In the genomic region with DNA sequence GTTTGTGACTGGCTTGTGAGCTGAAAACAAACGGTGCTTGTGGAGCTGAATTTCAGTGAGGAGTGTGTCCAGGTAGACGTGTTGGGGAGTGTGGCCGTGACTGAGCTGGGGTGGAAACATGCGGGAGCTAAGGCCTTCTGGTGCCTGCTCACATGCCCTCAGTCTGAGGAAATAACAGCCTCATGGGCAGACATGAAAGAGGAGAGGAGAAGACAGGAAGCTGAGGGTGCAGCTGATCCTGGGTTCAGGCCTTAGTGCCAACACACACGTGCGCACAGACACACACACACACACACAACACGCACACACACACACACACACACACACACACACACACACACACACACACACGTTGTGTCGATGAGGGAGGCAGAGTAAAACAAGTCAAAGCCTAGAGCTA, we compare ENCODE assay signal across 21 mouse cellular contexts. TPM values are rescaled to one million over a fixed set of nuclear protein-coding genes. Genes with fewer than 3 reads are reported as not detected.
DNase-seq lines count a peak whose midpoint lies in the region; ATAC-seq and TF ChIP-seq lines count a peak whose summit lies in the region.
"Had no signal": no experiment of that assay in that cellular context is flagged by ENCODE, and none has a peak within 500 bp of the region (broad histone marks: within the 10 kb centered on the region; RNA-seq: fewer than 3 reads in every experiment).

No protein-coding gene starts in this region.

- no peak overlapping the region for H3K4me3 ChIP-seq in thymus, adult 2 months (ENCODE audit: control insufficient read depth, insufficient read depth, low read length)
- H3K4me3 ChIP-seq in forebrain, embryonic 13.5 days: no peak overlapping the region
- H3K4me3 ChIP-seq in intestine, postnatal 0 days (ENCODE audit: low read depth, low read length): no peak overlapping the region
- no peak overlapping the region for H3K4me3 ChIP-seq in heart, embryonic 11.5 days (ENCODE audit: low read depth, low read length)
- H3K4me3 ChIP-seq: embryonic facial prominence, embryonic 12.5 days; forebrain, embryonic 12.5 days; intestine, embryonic 15.5 days had no signal

- H3K36me3 ChIP-seq in thymus, adult 2 months (ENCODE audit: control insufficient read depth, insufficient read depth, low read length): no peaks in the 10 kb centered on the region
- peaks cover 34% of the 10 kb centered on the region for H3K36me3 ChIP-seq in forebrain, embryonic 13.5 days (ENCODE audit: poor library complexity, severe bottlenecking)
- H3K36me3 ChIP-seq in intestine, postnatal 0 days (ENCODE audit: control insufficient read depth, insufficient read depth): peaks cover 11% of the 10 kb centered on the region; the same call in 1 of the 2 replicates
- peaks cover 2% of the 10 kb centered on the region; the same call in 1 of the 2 replicates for H3K36me3 ChIP-seq in heart, embryonic 11.5 days (ENCODE audit: control insufficient read depth, insufficient read depth, low read length)

- no peak for TF ChIP-seq CTCF in thymus, adult 2 months (IDR thresholded peaks at IDR 0.05; ENCODE audit: borderline replicate concordance, control insufficient read depth, extremely low read depth, insufficient read depth, low read length, poor library complexity)
- no peak for TF ChIP-seq CTCF in intestine, postnatal 0 days (IDR thresholded peaks at IDR 0.05; ENCODE audit: low read depth)

- no peak for TF ChIP-seq POLR2A in thymus, adult 2 months (IDR thresholded peaks at IDR 0.05; ENCODE audit: control insufficient read depth, extremely low read depth, insufficient read depth, low read length, poor library complexity)

- H3K9ac ChIP-seq in forebrain, embryonic 13.5 days: no peak overlapping the region
- no peak overlapping the region for H3K9ac ChIP-seq in intestine, postnatal 0 days (ENCODE audit: low read depth, low read length)
- H3K9ac ChIP-seq in heart, embryonic 11.5 days (ENCODE audit: low read depth, low read length): no peak overlapping the region
- H3K9ac ChIP-seq: embryonic facial prominence, embryonic 12.5 days; forebrain, embryonic 12.5 days; forebrain, postnatal 0 days; hindbrain, embryonic 14.5 days; intestine, embryonic 15.5 days had no signal

- ATAC-seq in forebrain, embryonic 13.5 days: no peak
- ATAC-seq in intestine, postnatal 0 days: no peak
- ATAC-seq in heart, embryonic 11.5 days (replicated peaks; ENCODE audit: insufficient number of reproducible peaks, low FRiP score, low TSS enrichment): no peak
- ATAC-seq: forebrain, postnatal 0 days; intestine, embryonic 15.5 days; Patski had no signal

- peak overlapping the region; percentile 89 for H3K27ac ChIP-seq in thymus, adult 2 months (ENCODE audit: control insufficient read depth, insufficient read depth, low read length)
- no peak overlapping the region for H3K27ac ChIP-seq in forebrain, embryonic 13.5 days
- H3K27ac ChIP-seq in intestine, postnatal 0 days (ENCODE audit: low read depth, low read length): no peak overlapping the region
- no peak overlapping the region for H3K27ac ChIP-seq in heart, embryonic 11.5 days (ENCODE audit: low read depth, low read length)
- H3K27ac ChIP-seq: embryonic facial prominence, embryonic 12.5 days; forebrain, embryonic 12.5 days; hindbrain, embryonic 14.5 days; intestine, embryonic 15.5 days had no signal

- peak; percentile 74 for DNase-seq in CD4-positive helper T cell, adult 2 months (ENCODE audit: low read depth, low spot score)
- peak; percentile 59 for DNase-seq in T-cell, adult 2 months (ENCODE audit: low spot score)
- peak; percentile 35 for DNase-seq in thymus, adult 2 months
- DNase-seq in thymus, postnatal 25 days: peak; percentile 44
- DNase-seq: adrenal gland, adult 8-10 months; cerebellum, adult 11-12 months; cerebellum, adult 9-10 months; cerebellum, postnatal 25 days; forebrain, postnatal 0 days; gastrocnemius, postnatal 36 days; heart, adult 11 months; heart, postnatal 10 days had no signal

- no peak overlapping the region for H3K4me2 ChIP-seq in forebrain, embryonic 13.5 days
- H3K4me2 ChIP-seq in intestine, postnatal 0 days (replicated peaks; ENCODE audit: low read depth): no peak overlapping the region
- no peak overlapping the region for H3K4me2 ChIP-seq in heart, embryonic 11.5 days
- H3K4me2 ChIP-seq: embryonic facial prominence, embryonic 12.5 days; forebrain, embryonic 12.5 days; hindbrain, embryonic 14.5 days; intestine, embryonic 15.5 days had no signal

- 10% methylated on average over 8 of the region's 9 CpGs for WGBS in thymus, adult 2 months
- WGBS in forebrain, embryonic 13.5 days: 94% methylated on average over 9 of the region's 9 CpGs
- 87% methylated on average over 9 of the region's 9 CpGs for WGBS in intestine, postnatal 0 days
- WGBS in heart, embryonic 11.5 days (ENCODE audit: insufficient replicate concordance): 96% methylated on average over 9 of the region's 9 CpGs

- peaks cover 9% of the 10 kb centered on the region for H3K4me1 ChIP-seq in thymus, adult 2 months (replicated peaks; ENCODE audit: control insufficient read depth, insufficient read depth, low read length)
- no peaks in the 10 kb centered on the region for H3K4me1 ChIP-seq in forebrain, embryonic 13.5 days
- H3K4me1 ChIP-seq in intestine, postnatal 0 days (replicated peaks; ENCODE audit: control insufficient read depth, insufficient read depth, low read length): no peaks in the 10 kb centered on the region
- no peaks in the 10 kb centered on the region for H3K4me1 ChIP-seq in heart, embryonic 11.5 days (ENCODE audit: control insufficient read depth, insufficient read depth, low read length)
- H3K4me1 ChIP-seq: embryonic facial prominence, embryonic 12.5 days; forebrain, embryonic 12.5 days; intestine, embryonic 15.5 days had no signal

- H3K9me3 ChIP-seq in forebrain, embryonic 13.5 days (replicated peaks): no peaks in the 10 kb centered on the region
- no peaks in the 10 kb centered on the region for H3K9me3 ChIP-seq in intestine, postnatal 0 days (ENCODE audit: control insufficient read depth)
- no peaks in the 10 kb centered on the region for H3K9me3 ChIP-seq in heart, embryonic 11.5 days (replicated peaks; ENCODE audit: control insufficient read depth, low read length)
- H3K9me3 ChIP-seq: embryonic facial prominence, embryonic 12.5 days; forebrain, embryonic 12.5 days; intestine, embryonic 15.5 days had no signal

- H3K27me3 ChIP-seq in thymus, adult 2 months (ENCODE audit: control insufficient read depth, insufficient read depth, low read length): no peaks in the 10 kb centered on the region
- no peaks in the 10 kb centered on the region for H3K27me3 ChIP-seq in forebrain, embryonic 13.5 days
- no peaks in the 10 kb centered on the region for H3K27me3 ChIP-seq in intestine, postnatal 0 days (replicated peaks; ENCODE audit: control insufficient read depth, insufficient read depth, low read length)
- no peaks in the 10 kb centered on the region for H3K27me3 ChIP-seq in heart, embryonic 11.5 days (ENCODE audit: control insufficient read depth, insufficient read depth, low read length)
- H3K27me3 ChIP-seq: CH12.LX; embryonic facial prominence, embryonic 12.5 days; forebrain, embryonic 12.5 days; intestine, embryonic 15.5 days; Patski had no signal

RNA-seq across cellular contexts. Expression of a gene that starts 44.5 kb away (rescaled TPM):
- polyA plus RNA-seq in thymus, adult 2 months (2012; rRNA removed): 0.94 and 1.6 TPM in 2 replicates
- polyA plus RNA-seq in forebrain, embryonic 13.5 days (2015; fragmentation: Nextera tagmentation; extraction: Ambion mirVana): 5.4 and 5.7 TPM in 2 replicates
- 9.4 and 9.6 TPM in 2 replicates for polyA plus RNA-seq in intestine, postnatal 0 days (2015; fragmentation: Nextera tagmentation; extraction: Ambion mirVana)
- 2.2 and 2.3 TPM in 2 replicates for polyA plus RNA-seq in heart, embryonic 11.5 days (2014; fragmentation: Nextera tagmentation; extraction: Ambion mirVana)

RNA-seq across cellular contexts. Expression of a gene that starts 44.9 kb away (rescaled TPM):
- 326 and 425 TPM in 2 replicates for polyA plus RNA-seq in thymus, adult 2 months (2012; rRNA removed)
- 72.2 and 85.3 TPM in 2 replicates for polyA plus RNA-seq in forebrain, embryonic 13.5 days (2015; fragmentation: Nextera tagmentation; extraction: Ambion mirVana)
- 187 and 200 TPM in 2 replicates for polyA plus RNA-seq in intestine, postnatal 0 days (2015; fragmentation: Nextera tagmentation; extraction: Ambion mirVana)
- 50.6 and 59.0 TPM in 2 replicates for polyA plus RNA-seq in heart, embryonic 11.5 days (2014; fragmentation: Nextera tagmentation; extraction: Ambion mirVana)
